Mouse (Mus musculus) 3T3-L1 (cell line): ENCODE data around the gene Usp48.
"Not testable (repeated sequence)": the region's sequence is repeated elsewhere in the genome, so short reads cannot be mapped to it uniquely, and the experiment has no call there.

Experiments
- DNase-seq: peaks from one replicate; pipeline ENCODE4 v3.0.0-alpha.2; 2015; ENCODE audit warnings: low read depth, low spot score

The Usp48 gene

DNA sequence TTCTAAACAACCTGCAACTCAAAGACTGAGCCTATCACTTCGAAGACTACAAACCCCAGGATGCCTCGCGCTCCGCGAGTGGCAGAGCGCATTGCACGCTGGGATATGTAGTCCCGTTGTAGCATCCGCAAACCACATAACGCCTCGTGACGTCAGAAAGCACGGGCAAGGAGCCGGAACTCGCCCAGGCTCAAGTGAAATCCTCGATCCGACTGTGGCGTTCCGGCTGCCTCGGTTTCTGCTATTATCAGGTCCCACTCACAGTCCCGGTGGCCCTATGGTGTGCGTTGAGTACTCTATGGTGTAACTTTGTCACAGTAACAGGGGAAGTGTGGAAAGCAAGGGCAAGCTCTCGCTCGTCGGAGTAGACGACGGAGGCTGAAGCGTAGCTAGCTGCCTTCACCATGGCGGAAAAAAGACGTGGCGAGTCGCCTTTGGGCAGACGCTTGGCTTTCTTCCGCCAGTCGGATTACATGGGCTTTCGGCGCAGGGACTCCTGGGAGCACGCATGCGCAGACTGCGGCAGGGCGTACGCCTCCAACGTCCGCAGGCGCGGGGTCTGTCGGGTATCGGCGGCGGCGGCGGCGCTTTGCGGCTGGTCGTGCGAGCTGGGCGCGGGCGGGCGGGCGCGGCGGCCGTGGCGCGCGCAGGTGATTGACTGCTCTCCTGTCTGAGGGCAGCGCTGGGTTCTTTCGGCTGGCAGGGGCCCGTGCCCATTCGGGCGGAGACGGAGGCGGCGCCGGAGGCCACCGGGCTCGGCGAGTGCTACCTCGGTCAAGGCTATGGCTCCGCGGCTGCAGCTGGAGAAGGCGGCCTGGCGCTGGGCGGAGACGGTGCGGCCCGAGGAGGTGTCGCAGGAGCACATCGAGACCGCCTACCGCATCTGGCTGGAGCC is at the start of gene Usp48:
Gene Usp48 (plus strand): TSS at position 155 of the 895 bp plus-strand sequence.
- peak; percentile 98 for DNase-seq

GRCm38 (mm10) chr4:137545568-137545967 is 48.0 kb upstream of the Usp48 start:
- DNase-seq = no peak

GRCm38 (mm10) chr4:137546003-137546525 is 47.5 kb upstream of the Usp48 start:
- DNase-seq = peak; percentile 61

- no peak for DNase-seq
Measured at GRCm38 (mm10) chr4:137553466-137553865, 40.1 kb upstream of the Usp48 start.

DNA sequence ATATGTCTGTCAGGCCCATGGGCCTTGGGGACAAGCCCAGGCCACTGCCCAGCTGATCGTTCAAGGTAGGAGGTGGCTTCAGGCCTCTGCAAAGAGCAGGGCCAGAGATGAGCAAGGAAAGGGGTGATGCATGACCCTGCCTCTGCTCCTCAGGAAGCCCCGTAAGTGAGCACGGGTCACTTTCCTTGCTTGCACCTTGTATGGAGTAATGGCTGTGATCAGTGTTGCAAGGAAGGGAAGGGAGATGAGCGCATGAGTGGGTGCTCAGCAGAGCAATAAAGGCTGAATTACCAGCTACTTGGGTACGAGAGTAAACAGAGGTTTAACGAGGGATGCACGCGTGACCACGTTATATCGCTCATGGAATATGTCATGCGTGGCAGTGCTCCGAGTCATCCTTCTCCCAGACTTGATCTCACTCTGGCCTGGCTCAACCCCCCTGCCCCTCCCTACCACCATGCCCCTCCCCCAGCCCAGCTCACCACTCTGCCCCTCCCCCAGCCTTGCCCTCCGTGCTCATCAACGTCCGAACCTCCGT is 36.8 kb upstream of the Usp48 start:
- DNase-seq = no peak

GRCm38 (mm10) chr4:137569873-137570272 is 23.7 kb upstream of the Usp48 start:
- DNase-seq = no peak

DNA sequence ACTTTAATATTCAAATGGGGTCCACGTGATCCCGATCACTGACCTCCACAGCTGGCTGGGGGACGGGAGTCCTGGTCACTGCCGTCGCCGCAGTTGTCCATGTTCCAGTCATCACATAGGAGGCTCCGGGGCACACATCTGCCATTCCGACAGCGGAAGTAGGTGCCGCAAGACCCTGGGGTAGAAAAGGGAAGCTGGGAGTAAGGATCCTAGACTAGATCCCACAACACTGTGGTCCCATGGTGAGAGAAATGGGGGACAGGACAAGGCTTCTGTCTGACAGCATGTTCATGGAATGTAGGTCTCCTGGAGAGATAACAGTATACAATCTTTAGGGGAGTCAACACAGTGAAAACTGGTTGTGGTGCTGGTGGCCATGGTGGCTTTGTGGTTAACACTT is 19.1 kb upstream of the Usp48 start, which contains the start of gene Ldlrad2:
Gene Ldlrad2 (minus strand): TSS at position 101 of the 400 bp plus-strand sequence.
- no peak for DNase-seq

- no peak for DNase-seq
Measured at GRCm38 (mm10) chr4:137577486-137577885, 16.1 kb upstream of the Usp48 start.

GRCm38 (mm10) chr4:137578181-137578845 is 15.2 kb upstream of the Usp48 start:
- no peak for DNase-seq

DNA sequence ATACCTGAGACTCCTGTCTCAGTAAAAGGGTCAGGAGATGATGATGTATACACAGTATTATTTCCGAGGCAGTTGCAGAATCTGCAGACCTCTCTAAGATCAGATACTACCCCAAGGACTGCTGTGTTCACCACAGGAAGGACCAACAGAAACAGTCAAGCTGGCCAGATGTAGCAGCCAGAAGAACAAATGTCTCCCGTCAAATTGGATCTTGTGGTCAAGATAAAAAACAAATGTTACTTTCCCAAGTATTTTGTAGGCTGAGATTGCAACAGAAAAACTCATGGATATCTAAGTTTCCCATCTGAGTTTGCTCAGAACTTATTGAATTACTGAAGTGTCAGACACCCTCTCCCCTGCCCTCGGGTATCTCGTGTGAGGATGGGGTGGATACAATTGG is 13.8 kb upstream of the Usp48 start:
- DNase-seq = no peak

DNA sequence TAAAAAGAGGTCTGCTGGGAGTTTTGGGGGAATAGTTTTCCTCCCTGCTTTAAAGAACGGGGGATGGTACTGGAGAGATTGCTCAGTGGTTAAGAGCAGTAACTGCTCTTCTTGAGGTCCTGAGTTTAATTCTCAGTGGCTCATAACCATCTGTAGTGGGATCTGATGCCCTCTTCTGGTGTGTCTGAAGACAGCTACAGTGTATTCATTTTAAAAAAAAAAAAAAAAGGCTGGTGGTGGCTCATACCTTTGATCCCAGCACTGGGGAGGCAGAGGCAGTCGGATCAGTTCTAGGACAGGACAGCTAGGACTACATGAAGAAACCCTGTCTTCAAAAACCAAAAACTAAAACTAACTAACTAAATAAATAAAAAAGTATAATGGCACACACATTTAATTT is 13.3 kb upstream of the Usp48 start:
- DNase-seq = no peak

- no peak for DNase-seq
Measured at GRCm38 (mm10) chr4:137581815-137582214, 11.7 kb upstream of the Usp48 start.

DNA sequence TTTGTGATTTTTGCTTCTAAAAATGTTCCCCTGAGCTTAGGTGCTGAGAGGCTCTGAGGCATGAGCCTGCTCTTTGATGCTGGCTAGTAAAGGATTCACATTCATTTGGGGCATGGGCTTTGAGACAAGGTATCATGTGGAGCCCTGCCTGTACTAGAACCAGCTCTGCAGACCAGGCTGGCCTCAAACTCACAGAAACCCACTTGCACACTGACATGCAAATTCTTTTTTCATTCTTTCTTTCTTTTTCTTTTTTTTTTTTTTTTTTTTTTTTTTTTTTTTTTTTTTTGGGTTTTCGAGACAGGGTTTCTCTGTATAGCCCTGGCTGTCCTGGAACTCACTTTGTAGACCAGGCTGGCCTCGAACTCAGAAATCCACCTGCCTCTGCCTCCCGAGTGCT is 4.5 kb upstream of the Usp48 start:
- not testable (repeated sequence) for DNase-seq

DNA sequence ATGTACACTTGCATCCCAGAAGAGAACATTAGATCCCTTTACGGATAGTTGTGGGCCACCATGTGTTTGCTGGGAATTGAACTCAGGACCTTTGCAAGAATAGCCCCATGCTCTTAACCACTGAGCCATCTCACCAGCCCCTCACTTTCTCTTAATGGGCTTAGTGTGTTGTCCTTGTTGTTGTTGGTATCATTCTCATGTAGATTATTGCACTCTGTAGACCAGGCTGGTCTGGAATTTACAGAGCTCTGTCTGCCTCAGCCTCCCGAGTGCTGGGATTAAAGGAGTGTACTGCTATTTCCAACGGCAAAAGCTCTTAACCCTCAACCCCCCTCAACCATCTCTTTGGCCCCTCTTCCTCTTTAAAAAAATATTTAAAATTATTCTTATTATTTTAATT is 4.0 kb upstream of the Usp48 start:
- no peak for DNase-seq

DNA sequence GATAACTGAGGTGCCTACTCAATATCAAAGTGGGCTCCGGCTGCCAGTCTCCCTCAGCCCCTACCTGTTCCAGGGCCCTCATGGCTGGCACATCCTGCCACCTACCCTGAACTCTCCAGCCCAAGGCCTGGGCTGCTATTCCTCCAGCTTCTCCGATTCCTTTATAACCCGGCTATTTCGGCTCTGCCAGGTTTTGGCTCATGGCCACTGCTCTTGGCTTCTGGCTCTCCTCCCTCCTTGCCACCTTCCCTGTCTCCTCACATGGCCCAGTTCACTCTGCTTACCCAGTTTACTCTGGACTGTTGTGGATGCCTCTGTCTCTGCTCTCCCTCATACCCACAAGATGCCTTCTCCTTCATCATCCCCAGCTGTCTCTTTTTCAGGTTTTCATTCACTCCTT is 2.6 kb upstream of the Usp48 start:
- DNase-seq = no peak

- peak; percentile 61 for DNase-seq
Measured at GRCm38 (mm10) chr4:137594496-137595270, 1.1 kb downstream of the Usp48 start.

DNA sequence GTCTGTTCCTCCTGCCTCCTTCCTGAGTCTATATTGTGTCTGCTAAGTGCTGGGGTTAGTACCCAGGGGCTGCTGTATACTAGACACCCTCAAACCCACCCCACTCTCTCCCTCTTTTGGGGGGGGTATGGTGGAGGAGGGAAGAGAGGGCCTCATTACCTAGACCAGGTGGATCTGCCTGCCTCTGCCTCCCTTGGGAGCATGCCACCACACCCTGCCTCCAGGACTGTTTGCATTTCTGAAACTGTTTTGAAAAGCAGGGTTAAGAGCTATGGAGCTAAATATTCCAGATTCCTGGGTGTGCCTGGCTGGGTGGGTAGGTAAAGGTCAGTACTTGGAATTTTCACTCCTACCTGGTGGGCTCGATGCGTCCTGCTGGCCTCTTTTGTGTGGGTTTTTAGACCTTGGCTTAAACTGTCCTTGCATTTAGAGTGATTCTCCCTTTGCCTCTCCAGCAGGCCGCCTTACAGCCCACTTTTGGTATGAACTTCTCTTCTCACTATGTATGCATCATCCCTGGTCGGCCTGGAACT is 3.6 kb downstream of the Usp48 start:
- DNase-seq = no peak

DNA sequence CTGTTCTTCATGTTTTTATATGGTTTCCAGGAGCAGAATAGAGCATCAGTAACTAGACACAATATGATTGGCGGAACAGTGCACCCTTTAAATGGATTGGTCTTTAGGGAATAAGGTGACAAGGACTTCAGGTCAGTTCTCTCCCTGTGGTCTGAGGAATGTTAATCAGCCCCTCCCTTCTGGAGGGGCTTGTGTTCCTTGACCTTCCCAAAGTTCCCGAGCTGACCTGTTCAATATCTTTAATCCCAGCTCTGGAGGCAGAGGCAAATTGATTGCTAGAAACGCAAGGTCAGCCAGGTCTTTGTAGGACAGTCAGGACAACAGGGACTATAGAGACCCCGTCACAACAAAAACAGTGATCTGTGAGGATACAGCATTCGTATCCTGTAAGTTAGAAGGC is 5.0 kb downstream of the Usp48 start:
- no peak for DNase-seq

GRCm38 (mm10) chr4:137603449-137604171 is 10.1 kb downstream of the Usp48 start:
- no peak for DNase-seq

DNA sequence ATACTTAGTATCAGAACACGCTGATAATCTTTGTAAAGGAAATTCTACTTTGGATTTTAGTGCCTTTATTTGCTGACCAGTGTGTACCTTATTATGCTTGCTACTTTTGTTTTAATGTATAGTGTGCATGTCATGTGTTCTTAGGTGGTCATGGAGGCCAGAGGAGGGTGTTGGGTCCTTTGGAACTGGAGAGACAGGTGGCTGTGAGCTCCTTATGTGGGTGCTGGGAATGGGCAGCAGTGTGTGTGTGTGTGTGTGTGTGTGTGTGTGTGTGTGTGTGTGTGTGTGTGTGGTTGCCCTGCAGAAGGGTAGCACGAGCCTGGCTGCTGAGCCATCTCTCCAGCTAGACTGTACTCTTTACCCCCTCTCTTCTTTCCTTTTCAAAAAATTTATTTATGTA is 13.5 kb downstream of the Usp48 start:
- no peak for DNase-seq

DNA sequence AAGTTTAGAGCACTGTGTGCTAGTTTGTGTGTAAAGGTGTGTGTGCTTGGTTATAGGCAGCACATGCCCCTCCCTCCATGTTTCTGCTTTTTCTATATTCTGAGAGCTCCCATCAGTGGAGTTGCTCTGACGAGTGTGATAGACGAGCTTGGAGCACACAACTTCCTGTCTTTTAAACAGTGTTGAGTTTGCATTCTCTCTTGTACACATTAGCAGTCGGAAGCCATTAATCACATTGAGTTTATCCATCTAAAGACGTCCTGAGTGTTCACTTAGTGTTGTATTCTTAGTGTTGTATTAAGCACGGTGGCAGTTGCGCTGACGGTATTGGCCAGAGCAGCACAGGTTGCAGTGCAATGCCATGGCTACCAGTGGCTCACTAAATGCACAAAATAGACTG is 15.7 kb downstream of the Usp48 start:
- DNase-seq = no peak
